Mouse (Mus musculus): ENCODE measurements around the gene Cacng6. TPM values are rescaled to one million over a fixed set of nuclear protein-coding genes. Genes with fewer than 3 reads are reported as not detected.
A peak's percentile ranks its signal among the peaks of the same experiment; 100 is the strongest.
"Not testable (repeated sequence)": the region's sequence is repeated elsewhere in the genome, so short reads cannot be mapped to it uniquely, and the experiment has no call there.

Cacng6 gene
- total RNA-seq (2021): 1 to 10 TPM; 1.3 to 1.5 TPM
- long read RNA-seq, partial matches to known transcripts: 0 of 1 reads
- long read RNA-seq, other reads (novel, unspliced or antisense): 0 of 1 reads

- DNase-seq (ENCODE audit: low spot score in 2 of 2): no peak
Observed at GRCm38 (mm10) chr7:3423895-3424294, at the start of gene Cacng6. TSS of gene Cacng6 (plus strand) at chr7:3424195.

- peak in 1 of 2 experiments; percentile 73 for DNase-seq (ENCODE audit: low spot score in 2 of 2)
Observed at GRCm38 (mm10) chr7:3376831-3377230, 47.2 kb upstream of the Cacng6 start.

- no peak for DNase-seq (ENCODE audit: low spot score in 2 of 2)
Observed at GRCm38 (mm10) chr7:3382123-3382522, 41.9 kb upstream of the Cacng6 start.

DNA sequence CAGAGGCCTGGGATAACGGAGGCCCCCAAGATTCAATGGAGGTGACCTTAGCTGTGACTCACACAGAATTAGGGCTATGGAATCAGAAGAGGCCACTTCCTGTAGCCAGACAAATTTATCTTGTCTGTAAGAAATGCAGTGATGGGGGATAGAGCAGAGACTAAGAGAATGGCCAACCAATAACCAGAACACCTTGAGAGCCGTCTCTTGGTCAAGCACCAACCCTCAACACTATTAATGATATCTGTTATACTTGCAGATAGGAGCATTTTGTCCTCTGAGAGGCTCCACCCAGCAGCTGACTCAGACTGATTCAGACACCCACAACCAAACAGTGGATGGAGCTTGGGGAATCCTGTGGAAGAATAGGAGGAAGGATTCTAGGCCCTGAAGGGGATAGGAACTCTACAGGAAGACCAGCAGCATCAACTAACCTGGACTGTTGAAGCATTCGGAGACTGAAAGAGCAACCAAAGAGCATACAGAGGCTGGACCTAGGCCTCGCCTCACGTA is 39.1 kb upstream of the Cacng6 start:
- DNase-seq (ENCODE audit: low spot score in 2 of 2): no peak

DNA sequence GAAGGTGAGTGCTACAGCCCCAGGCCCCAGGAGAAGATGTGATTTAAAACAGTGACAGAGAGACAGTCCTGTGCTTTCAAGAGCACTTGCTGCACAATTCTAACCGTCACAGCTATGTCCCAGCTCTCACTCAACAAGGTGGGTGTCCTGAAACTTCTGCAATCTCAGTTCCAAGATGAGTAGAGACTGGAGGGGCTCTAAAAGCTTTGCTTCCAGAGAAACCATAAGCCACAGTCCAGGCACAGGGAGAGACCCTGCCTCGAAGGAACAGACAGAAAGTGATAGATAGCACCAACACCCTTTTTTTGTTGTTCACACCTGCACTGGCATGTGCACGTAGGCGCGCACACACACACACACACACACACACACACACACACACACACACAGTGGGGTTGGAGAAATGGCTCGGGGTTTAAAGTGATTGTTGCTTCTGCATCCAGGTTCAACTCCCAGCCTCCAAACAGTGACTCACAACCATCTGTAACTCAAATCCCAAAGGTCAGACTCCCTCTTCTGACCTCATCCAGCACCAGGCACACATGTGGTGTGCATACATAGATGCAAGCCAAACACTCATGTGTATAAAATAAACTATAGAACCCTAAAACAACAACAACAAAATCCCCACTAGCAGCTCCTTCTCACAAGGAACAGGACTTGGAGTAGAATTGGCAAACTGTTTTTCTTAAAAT is 37.8 kb upstream of the Cacng6 start:
- no peak for DNase-seq (ENCODE audit: low spot score in 2 of 2)

- DNase-seq (ENCODE audit: low spot score in 2 of 2): no peak
Observed at GRCm38 (mm10) chr7:3387761-3388160, 36.2 kb upstream of the Cacng6 start.

DNA sequence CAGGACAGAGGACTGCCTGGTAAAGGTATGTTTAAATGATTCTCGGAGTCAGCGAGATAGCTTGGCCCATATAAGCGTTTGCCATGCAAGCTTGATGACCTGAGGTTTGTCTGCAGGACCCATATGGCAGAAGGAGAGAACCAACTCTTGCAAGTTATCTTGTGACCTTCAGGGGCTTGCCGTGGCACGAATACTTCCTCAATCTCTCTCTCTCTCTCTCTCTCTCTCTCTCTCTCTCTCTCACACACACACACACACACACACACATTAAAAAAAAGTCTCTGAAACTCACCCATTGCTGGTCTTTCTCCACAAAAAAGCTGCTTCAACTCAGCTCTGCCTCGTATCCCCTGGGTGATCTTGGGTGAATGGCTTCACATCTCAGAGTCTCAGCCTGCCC is 35.1 kb upstream of the Cacng6 start:
- DNase-seq (ENCODE audit: low spot score in 2 of 2): no peak

DNA sequence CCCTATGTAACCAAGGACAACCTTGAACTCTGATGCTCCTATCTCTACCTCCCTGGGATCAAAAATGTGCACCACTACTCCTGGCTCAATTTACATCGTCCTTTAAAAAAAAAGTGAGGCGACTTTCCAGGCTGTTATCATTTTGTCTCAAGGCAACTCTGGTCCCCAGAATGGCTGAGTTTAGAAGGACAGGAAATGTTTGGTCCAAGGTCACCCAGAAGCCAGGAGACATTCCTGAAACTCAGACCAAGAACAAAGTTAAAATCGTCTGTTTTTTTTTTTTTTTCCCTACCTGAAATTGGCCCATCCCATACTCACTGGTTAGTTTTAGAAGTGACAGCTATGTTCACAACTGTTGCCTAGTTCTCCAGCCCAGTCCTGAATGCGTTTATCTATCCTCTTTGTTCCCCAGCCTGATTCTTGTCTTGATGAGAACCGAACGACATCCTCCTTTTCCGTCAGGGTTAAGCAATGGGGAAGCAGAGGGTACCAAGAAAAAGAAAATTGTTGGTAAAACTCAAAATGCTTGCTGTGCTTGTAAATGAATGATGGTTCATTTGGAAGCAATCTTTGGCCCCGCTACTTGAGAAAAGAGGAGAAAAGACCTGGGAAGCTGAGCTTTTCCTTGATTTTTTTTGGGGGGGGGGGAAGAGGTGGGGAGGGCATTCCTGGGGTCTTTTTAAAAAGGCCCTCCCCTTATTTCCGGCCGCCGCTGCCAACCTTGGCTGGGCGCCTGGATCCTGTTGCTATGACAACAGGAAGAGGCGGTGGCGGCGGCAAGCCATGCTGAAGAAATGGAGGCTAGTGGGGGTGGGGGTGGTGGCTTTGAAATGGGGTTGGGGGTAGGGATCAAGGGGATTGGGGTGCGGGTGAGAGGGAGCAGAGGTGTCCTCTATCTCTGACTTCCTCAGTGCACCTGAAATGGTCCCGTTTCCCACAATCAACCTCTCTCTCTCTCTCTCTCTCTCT is 34.3 kb upstream of the Cacng6 start:
- peak; percentile 80 to 90 for DNase-seq (ENCODE audit: low spot score in 2 of 2)

- DNase-seq (ENCODE audit: low spot score in 2 of 2): peak in 1 of 2 experiments; percentile 64
Observed at GRCm38 (mm10) chr7:3390413-3391080, 33.4 kb upstream of the Cacng6 start, which contains the start of gene Cacng8. TSS of gene Cacng8 (plus strand) at chr7:3390683.

DNA sequence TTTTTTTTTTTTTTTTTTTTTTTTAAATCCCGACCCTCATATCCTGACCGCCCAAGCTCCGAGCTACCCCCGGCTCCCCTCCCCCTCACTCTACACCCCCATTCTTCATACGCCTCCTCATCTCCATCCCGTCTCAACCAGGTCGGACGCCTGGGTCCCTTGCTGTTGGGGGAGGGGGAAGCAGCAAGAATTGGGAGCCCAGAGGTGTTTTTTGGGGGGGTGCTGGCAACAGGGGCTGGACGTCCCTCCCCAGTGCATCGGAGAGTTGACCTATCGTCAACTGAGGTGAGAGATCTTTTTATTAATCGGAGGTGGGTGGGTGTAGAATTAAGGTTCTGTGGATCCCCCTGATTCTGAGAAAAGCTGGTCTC is 32.9 kb upstream of the Cacng6 start:
- no peak for DNase-seq (ENCODE audit: low spot score in 2 of 2)

DNA sequence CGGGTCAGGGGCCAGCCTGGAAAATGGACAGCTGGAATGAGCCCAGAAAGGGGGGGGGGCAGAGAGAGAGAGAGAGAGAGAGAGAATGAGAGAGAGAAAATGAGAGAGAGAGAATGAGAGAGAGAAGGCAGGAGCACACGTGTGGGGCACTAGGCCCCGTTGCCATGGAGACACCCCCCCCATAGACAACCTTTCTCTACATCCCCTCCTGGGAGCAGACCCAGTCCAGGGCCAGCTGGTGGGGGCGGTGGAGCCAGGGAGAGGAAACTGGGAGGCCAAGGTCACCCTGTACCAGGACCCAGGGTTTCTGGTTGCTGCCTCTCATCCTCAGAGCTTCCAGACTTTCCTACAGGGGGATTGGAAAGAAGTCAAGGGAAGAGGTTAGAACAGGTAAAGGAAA is 32.2 kb upstream of the Cacng6 start:
- DNase-seq (ENCODE audit: low spot score in 2 of 2): no peak

DNA sequence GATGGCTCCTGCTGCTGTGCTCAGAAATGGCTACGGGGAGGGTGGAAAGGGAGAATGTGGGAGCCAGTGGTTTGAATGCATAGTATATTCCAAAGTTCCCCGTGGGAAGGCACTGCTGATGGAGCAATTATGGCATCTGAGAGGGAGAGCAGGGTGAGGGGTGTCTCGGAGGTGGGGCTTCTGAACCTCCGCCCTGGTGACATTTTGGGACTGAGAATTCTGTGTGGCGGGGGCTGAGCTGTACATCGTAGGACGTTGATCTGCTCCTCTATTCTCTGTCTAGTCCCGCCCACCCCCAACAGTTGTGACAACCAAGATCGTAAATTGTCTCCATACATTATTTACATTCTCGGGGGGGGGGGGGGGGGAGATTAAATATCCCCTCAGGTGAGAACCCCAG is 26.6 kb upstream of the Cacng6 start:
- DNase-seq (ENCODE audit: low spot score in 2 of 2): no peak

- DNase-seq (ENCODE audit: low spot score in 2 of 2): no peak
Observed at GRCm38 (mm10) chr7:3397797-3398196, 26.2 kb upstream of the Cacng6 start.

DNA sequence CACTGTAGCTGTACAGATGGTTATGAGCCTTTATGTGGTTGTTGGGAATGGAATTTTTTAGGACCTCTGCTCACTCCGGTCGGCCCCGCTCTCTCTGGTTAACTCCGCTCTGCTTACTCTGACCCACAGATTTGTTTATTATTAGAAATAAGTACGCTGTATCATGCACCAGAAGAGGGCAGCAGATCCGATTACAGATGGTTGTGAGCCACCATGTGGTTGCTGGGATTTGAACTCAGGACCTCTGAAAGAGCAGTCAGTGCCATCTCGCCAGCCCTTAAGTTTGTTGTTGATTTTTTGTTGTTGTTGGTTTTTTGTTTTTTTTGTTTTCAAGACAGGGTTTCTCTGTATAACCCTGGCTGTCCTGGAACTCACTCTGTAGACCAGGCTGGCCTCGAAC is 25.6 kb upstream of the Cacng6 start:
- DNase-seq (ENCODE audit: low spot score in 2 of 2): not testable (repeated sequence)

GRCm38 (mm10) chr7:3399937-3400336 is 24.1 kb upstream of the Cacng6 start:
- DNase-seq (ENCODE audit: low spot score in 2 of 2): no peak

GRCm38 (mm10) chr7:3409729-3410520 is 14.1 kb upstream of the Cacng6 start:
- no peak for DNase-seq (ENCODE audit: low spot score in 2 of 2)

DNA sequence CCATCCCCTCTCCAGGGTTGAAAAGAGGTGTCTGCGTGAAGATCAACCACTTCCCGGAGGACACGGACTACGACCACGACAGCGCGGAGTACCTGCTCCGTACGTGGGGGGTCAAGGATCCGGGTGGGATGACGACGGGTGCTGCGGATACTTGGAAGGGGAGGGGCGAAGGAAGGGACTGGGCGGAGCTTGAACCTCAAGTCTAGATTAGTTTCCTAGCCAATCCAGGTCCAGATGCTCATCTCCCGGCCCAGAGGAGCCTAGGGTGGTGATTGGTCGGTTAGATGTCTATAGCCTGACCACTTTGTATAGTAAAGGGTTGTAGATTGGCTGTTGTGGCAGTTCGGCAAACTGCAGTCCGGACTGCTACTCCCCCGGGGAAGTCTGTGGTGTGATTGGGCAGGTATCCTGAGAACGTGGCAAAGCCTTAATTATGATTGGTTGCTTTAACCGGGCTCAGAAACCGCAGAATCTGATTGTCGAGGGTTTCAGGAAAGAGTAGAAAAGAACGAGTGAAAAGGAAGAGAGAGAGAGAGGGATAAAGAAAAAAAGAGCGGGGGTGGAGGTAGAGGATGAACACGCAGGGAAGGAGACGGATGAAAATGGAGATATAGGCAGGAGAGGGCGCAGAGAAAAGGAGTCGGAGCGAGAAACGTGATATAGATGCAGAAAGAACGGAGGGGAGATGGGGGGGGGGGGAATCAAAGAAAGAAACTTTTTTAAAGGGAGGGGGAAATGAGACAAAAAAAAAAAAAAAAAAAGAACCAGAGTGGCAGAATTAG is 12.6 kb upstream of the Cacng6 start:
- DNase-seq (ENCODE audit: low spot score in 2 of 2): no peak

- DNase-seq (ENCODE audit: low spot score in 2 of 2): no peak
Observed at GRCm38 (mm10) chr7:3412036-3412435, 12.0 kb upstream of the Cacng6 start.

GRCm38 (mm10) chr7:3414888-3415287 is 9.1 kb upstream of the Cacng6 start:
- DNase-seq (ENCODE audit: low spot score in 2 of 2): no peak

GRCm38 (mm10) chr7:3415378-3415777 is 8.6 kb upstream of the Cacng6 start:
- no peak for DNase-seq (ENCODE audit: low spot score in 2 of 2)
